Mouse (Mus musculus): ENCODE data around the gene Edaradd. TPM values are rescaled to one million over a fixed set of nuclear protein-coding genes. Genes with fewer than 3 reads are reported as not detected.

The Edaradd gene
- polyA plus RNA-seq, 1 experiment from 2014 or later: 1.0 TPM

GRCm38 (mm10) chr13:12525678-12526077, 5.4 kb upstream of the Edaradd start:
- Histone ChIP-seq H3K4me1 (replicated peaks; ENCODE audit: control insufficient read depth, insufficient read depth, low read length) (no peaks in the 10 kb centered on the region), H3K27me3 (ENCODE audit: control insufficient read depth, insufficient read depth, low read depth, low read length) (no peaks in the 10 kb centered on the region), H3K27ac (ENCODE audit: low read length) (no peak overlapping the region), H3K9ac (ENCODE audit: low read length) (no peak overlapping the region), H3K9me3 (ENCODE audit: control insufficient read depth, low read length) (no peaks in the 10 kb centered on the region), H3K4me3 (ENCODE audit: low read length) (no peak overlapping the region), H3K4me2 (ENCODE audit: low read depth, low read length) (no peak overlapping the region), H3K36me3 (ENCODE audit: control insufficient read depth, insufficient read depth, low read length) (no peaks in the 10 kb centered on the region)
- no peak for ATAC-seq (ENCODE audit: low read depth)
- 80% methylated on average over 4 of the region's 4 CpGs for WGBS

DNA sequence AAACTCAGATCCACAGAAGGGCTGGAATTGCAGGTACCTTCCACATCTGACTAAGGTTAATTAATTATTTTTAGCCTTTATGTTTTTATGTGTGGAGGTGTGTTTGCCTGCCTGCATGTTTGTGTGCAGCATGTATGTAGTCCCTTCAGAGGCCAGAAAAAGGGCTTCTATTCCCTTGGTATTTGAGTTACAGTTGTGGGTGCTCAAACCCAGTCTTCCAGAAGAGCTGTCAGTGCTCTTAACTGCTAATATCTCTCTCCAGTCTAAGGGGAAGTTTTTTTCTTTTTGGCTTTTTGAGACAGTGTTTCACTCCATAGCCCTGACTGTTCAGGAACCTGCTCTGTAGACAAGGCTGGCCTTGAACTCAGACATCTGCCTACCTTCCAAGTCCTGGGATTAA, 2.1 kb upstream of the Edaradd start:
- no peaks in the 10 kb centered on the region for H3K4me1 ChIP-seq (replicated peaks; ENCODE audit: control insufficient read depth, insufficient read depth, low read length)
- no peak overlapping the region for H3K27ac ChIP-seq (ENCODE audit: low read length)
- H3K27me3 ChIP-seq (ENCODE audit: control insufficient read depth, insufficient read depth, low read depth, low read length): no peaks in the 10 kb centered on the region
- H3K9me3 ChIP-seq (ENCODE audit: control insufficient read depth, low read length): no peaks in the 10 kb centered on the region
- no peak for ATAC-seq (ENCODE audit: low read depth)
- no peaks in the 10 kb centered on the region for H3K36me3 ChIP-seq (ENCODE audit: control insufficient read depth, insufficient read depth, low read length)
- no peak overlapping the region for H3K4me3 ChIP-seq (ENCODE audit: low read length)
- H3K4me2 ChIP-seq (ENCODE audit: low read depth, low read length): no peak overlapping the region
- no peak overlapping the region for H3K9ac ChIP-seq (ENCODE audit: low read length)

GRCm38 (mm10) chr13:12519371-12519770, 867 bp downstream of the Edaradd start:
- H3K9me3 ChIP-seq (ENCODE audit: control insufficient read depth, low read length): no peaks in the 10 kb centered on the region
- H3K4me1 ChIP-seq (replicated peaks; ENCODE audit: control insufficient read depth, insufficient read depth, low read length): no peaks in the 10 kb centered on the region
- WGBS: 1% methylated on average over 18 of the region's 18 CpGs
- 0 out of 2 replicates have a peak, but pooled peaks have one; percentile 29 for ATAC-seq (ENCODE audit: low read depth)
- peak overlapping the region; percentile 58 for H3K9ac ChIP-seq (ENCODE audit: low read length)
- no peaks in the 10 kb centered on the region for H3K36me3 ChIP-seq (ENCODE audit: control insufficient read depth, insufficient read depth, low read length)
- peak overlapping the region; percentile 55 for H3K4me3 ChIP-seq (ENCODE audit: low read length)
- H3K27me3 ChIP-seq (ENCODE audit: control insufficient read depth, insufficient read depth, low read depth, low read length): no peaks in the 10 kb centered on the region
- H3K4me2 ChIP-seq (ENCODE audit: low read depth, low read length): peak overlapping the region; percentile 97
- no peak overlapping the region for H3K27ac ChIP-seq (ENCODE audit: low read length)

GRCm38 (mm10) chr13:12511189-12511965, 8.9 kb downstream of the Edaradd start:
- H3K27me3 ChIP-seq (ENCODE audit: control insufficient read depth, insufficient read depth, low read depth, low read length): no peaks in the 10 kb centered on the region
- no peak overlapping the region for H3K4me3 ChIP-seq (ENCODE audit: low read length)
- H3K36me3 ChIP-seq (ENCODE audit: control insufficient read depth, insufficient read depth, low read length): no peaks in the 10 kb centered on the region
- no peaks in the 10 kb centered on the region for H3K9me3 ChIP-seq (ENCODE audit: control insufficient read depth, low read length)
- 0 out of 2 replicates have a peak, but pooled peaks cover 2% of the 10 kb centered on the region for H3K4me1 ChIP-seq (replicated peaks; ENCODE audit: control insufficient read depth, insufficient read depth, low read length)
- no peak overlapping the region for H3K4me2 ChIP-seq (ENCODE audit: low read depth, low read length)
- no peak overlapping the region for H3K9ac ChIP-seq (ENCODE audit: low read length)
- H3K27ac ChIP-seq (ENCODE audit: low read length): no peak overlapping the region
- WGBS: 44% methylated on average over 9 of the region's 9 CpGs
- ATAC-seq (ENCODE audit: low read depth): no peak

GRCm38 (mm10) chr13:12510032-12510431, 10.2 kb downstream of the Edaradd start:
- H3K9me3 ChIP-seq (ENCODE audit: control insufficient read depth, low read length): no peaks in the 10 kb centered on the region
- H3K27me3 ChIP-seq (ENCODE audit: control insufficient read depth, insufficient read depth, low read depth, low read length): no peaks in the 10 kb centered on the region
- H3K36me3 ChIP-seq (ENCODE audit: control insufficient read depth, insufficient read depth, low read length): no peaks in the 10 kb centered on the region
- H3K9ac ChIP-seq (ENCODE audit: low read length): no peak overlapping the region
- no peak overlapping the region for H3K4me3 ChIP-seq (ENCODE audit: low read length)
- no peak overlapping the region for H3K27ac ChIP-seq (ENCODE audit: low read length)
- 62% methylated on average over 6 of the region's 6 CpGs for WGBS
- ATAC-seq (ENCODE audit: low read depth): no peak
- H3K4me2 ChIP-seq (ENCODE audit: low read depth, low read length): no peak overlapping the region
- 0 out of 2 replicates have a peak, but pooled peaks cover 2% of the 10 kb centered on the region for H3K4me1 ChIP-seq (replicated peaks; ENCODE audit: control insufficient read depth, insufficient read depth, low read length)

GRCm38 (mm10) chr13:12507426-12507825, 12.8 kb downstream of the Edaradd start:
- Histone ChIP-seq H3K36me3 (ENCODE audit: control insufficient read depth, insufficient read depth, low read length) (no peaks in the 10 kb centered on the region), H3K9me3 (ENCODE audit: control insufficient read depth, low read length) (no peaks in the 10 kb centered on the region), H3K4me1 (replicated peaks; ENCODE audit: control insufficient read depth, insufficient read depth, low read length) (0 out of 2 replicates have a peak, but pooled peaks cover 2% of the 10 kb centered on the region), H3K27ac (ENCODE audit: low read length) (no peak overlapping the region), H3K4me3 (ENCODE audit: low read length) (no peak overlapping the region), H3K27me3 (ENCODE audit: control insufficient read depth, insufficient read depth, low read depth, low read length) (no peaks in the 10 kb centered on the region), H3K9ac (ENCODE audit: low read length) (no peak overlapping the region), H3K4me2 (ENCODE audit: low read depth, low read length) (no peak overlapping the region)
- WGBS: 81% methylated on average over 6 of the region's 6 CpGs
- no peak for ATAC-seq (ENCODE audit: low read depth)

DNA sequence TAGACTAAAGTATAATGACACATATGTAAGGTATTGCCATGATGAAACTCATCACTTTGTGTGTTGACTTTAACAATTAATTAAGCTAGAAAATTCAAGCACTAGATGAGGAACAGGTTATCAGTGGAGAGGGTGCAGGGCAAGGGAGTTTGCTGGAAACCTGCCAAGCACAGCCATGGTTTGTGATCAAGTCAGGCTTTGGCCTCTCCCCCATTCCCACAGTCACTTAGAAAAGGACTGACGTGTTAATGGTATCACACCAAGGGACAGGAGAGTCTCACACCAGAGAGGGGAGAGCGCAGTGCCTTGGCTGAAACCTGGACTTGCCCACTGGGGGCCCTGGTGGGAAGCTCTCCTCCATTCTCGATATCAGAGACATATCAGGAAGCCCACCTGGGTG, 14.9 kb downstream of the Edaradd start:
- no peaks in the 10 kb centered on the region for H3K4me1 ChIP-seq (replicated peaks; ENCODE audit: control insufficient read depth, insufficient read depth, low read length)
- no peaks in the 10 kb centered on the region for H3K9me3 ChIP-seq (ENCODE audit: control insufficient read depth, low read length)
- WGBS: 70% methylated on average over 3 of the region's 3 CpGs
- no peaks in the 10 kb centered on the region for H3K36me3 ChIP-seq (ENCODE audit: control insufficient read depth, insufficient read depth, low read length)
- ATAC-seq (ENCODE audit: low read depth): no peak
- no peaks in the 10 kb centered on the region for H3K27me3 ChIP-seq (ENCODE audit: control insufficient read depth, insufficient read depth, low read depth, low read length)
- H3K4me2 ChIP-seq (ENCODE audit: low read depth, low read length): no peak overlapping the region
- H3K27ac ChIP-seq (ENCODE audit: low read length): no peak overlapping the region
- H3K9ac ChIP-seq (ENCODE audit: low read length): no peak overlapping the region
- no peak overlapping the region for H3K4me3 ChIP-seq (ENCODE audit: low read length)

- Histone ChIP-seq H3K27me3 (ENCODE audit: control insufficient read depth, insufficient read depth, low read depth, low read length) (no peaks in the 10 kb centered on the region), H3K4me1 (replicated peaks; ENCODE audit: control insufficient read depth, insufficient read depth, low read length) (no peaks in the 10 kb centered on the region), H3K4me3 (ENCODE audit: low read length) (no peak overlapping the region), H3K4me2 (ENCODE audit: low read depth, low read length) (no peak overlapping the region), H3K9me3 (ENCODE audit: control insufficient read depth, low read length) (no peaks in the 10 kb centered on the region), H3K9ac (ENCODE audit: low read length) (no peak overlapping the region), H3K36me3 (ENCODE audit: control insufficient read depth, insufficient read depth, low read length) (no peaks in the 10 kb centered on the region), H3K27ac (ENCODE audit: low read length) (no peak overlapping the region)
- 63% methylated on average over 11 of the region's 11 CpGs for WGBS
- no peak for ATAC-seq (ENCODE audit: low read depth)
Measured at GRCm38 (mm10) chr13:12503238-12503751, 16.9 kb downstream of the Edaradd start.

- no peak overlapping the region for H3K9ac ChIP-seq (ENCODE audit: low read length)
- H3K27ac ChIP-seq (ENCODE audit: low read length): no peak overlapping the region
- H3K27me3 ChIP-seq (ENCODE audit: control insufficient read depth, insufficient read depth, low read depth, low read length): no peaks in the 10 kb centered on the region
- no peak for ATAC-seq (ENCODE audit: low read depth)
- H3K36me3 ChIP-seq (ENCODE audit: control insufficient read depth, insufficient read depth, low read length): no peaks in the 10 kb centered on the region
- H3K4me3 ChIP-seq (ENCODE audit: low read length): no peak overlapping the region
- H3K4me1 ChIP-seq (replicated peaks; ENCODE audit: control insufficient read depth, insufficient read depth, low read length): no peaks in the 10 kb centered on the region
- no peak overlapping the region for H3K4me2 ChIP-seq (ENCODE audit: low read depth, low read length)
- WGBS: 27% methylated on average over 4 of the region's 4 CpGs
- H3K9me3 ChIP-seq (ENCODE audit: control insufficient read depth, low read length): no peaks in the 10 kb centered on the region
Measured at GRCm38 (mm10) chr13:12502665-12503237, 17.5 kb downstream of the Edaradd start.

All from lung, embryonic 16.5 days (tissue).